Mouse (Mus musculus): Measurements from ENCODE around the gene E2f6. TPM values are rescaled to one million over a fixed set of nuclear protein-coding genes. Genes with fewer than 3 reads are reported as not detected.

The E2f6 gene
- total and polyA plus RNA-seq, 3 experiments = 35.4 to 67.0 TPM; not detected in 1

- no peak overlapping the region for H3K4me3 ChIP-seq (ENCODE audit: control insufficient read depth in 1 of 2, insufficient read depth in 1 of 2, low read depth in 2 of 2, low read length in 2 of 2)
- no peak for TF ChIP-seq MAFK (IDR thresholded peaks at IDR 0.05; ENCODE audit: borderline replicate concordance, low read depth, low read length)
- no peak for TF ChIP-seq MEF2A (IDR thresholded peaks at IDR 0.05; ENCODE audit: extremely low read depth, insufficient replicate concordance, low read depth, low read length, poor library complexity, severe bottlenecking)
- TF ChIP-seq UBTF (IDR thresholded peaks at IDR 0.05; ENCODE audit: borderline replicate concordance, insufficient read depth, low read depth, low read length) = no peak
- no peak for TF ChIP-seq CHD1 (IDR thresholded peaks at IDR 0.05; ENCODE audit: low read depth, low read length)
- TF ChIP-seq GABPA (IDR thresholded peaks at IDR 0.05; ENCODE audit: low read depth, low read length) = no peak
- TF ChIP-seq TAL1 (IDR thresholded peaks at IDR 0.05; ENCODE audit: low read length) = no peak
- no peak for TF ChIP-seq TCF12 (IDR thresholded peaks at IDR 0.05; ENCODE audit: low read depth, low read length)
- no peak for TF ChIP-seq ZC3H11A (IDR thresholded peaks at IDR 0.05; ENCODE audit: low read depth, low read length)
- no peak for TF ChIP-seq RCOR1 (IDR thresholded peaks at IDR 0.05; ENCODE audit: low read depth, low read length)
- TF ChIP-seq MXI1 (IDR thresholded peaks at IDR 0.05; ENCODE audit: low read depth, low read length) = no peak
- TF ChIP-seq GATA1 (IDR thresholded peaks at IDR 0.05; ENCODE audit: low read depth, low read length) = no peak
- no peak for TF ChIP-seq USF1 (IDR thresholded peaks at IDR 0.05; ENCODE audit: low read depth, low read length)
- no peak for TF ChIP-seq ZMIZ1 (IDR thresholded peaks at IDR 0.05; ENCODE audit: low read depth, low read length)
- TF ChIP-seq SIN3A (IDR thresholded peaks at IDR 0.05; ENCODE audit: low read length) = no peak
- TF ChIP-seq ZKSCAN1 (IDR thresholded peaks at IDR 0.05; ENCODE audit: low read depth, low read length) = no peak
- no peaks in the 10 kb centered on the region for H3K9me3 ChIP-seq (replicated peaks; ENCODE audit: insufficient read depth, low read length)
- H3K4me1 ChIP-seq (ENCODE audit: control insufficient read depth in 1 of 2, insufficient read depth in 2 of 2, low read length in 2 of 2) = no peaks in the 10 kb centered on the region
- H3K9ac ChIP-seq (ENCODE audit: control insufficient read depth, low read depth, low read length, poor library complexity, severe bottlenecking) = no peak overlapping the region
- H3K36me3 ChIP-seq (ENCODE audit: control insufficient read depth in 1 of 2, insufficient read depth in 2 of 2, low read length in 2 of 2) = no peaks in the 10 kb centered on the region
- H3K79me2 ChIP-seq (ENCODE audit: control insufficient read depth, insufficient read depth, low read length, poor library complexity) = no peaks in the 10 kb centered on the region
- no peak overlapping the region for H3K27ac ChIP-seq (ENCODE audit: control insufficient read depth, low read depth, low read length)
- H3K27me3 ChIP-seq (ENCODE audit: control insufficient read depth in 1 of 2, insufficient read depth in 2 of 2, low read length in 2 of 2) = no peaks in the 10 kb centered on the region; a peak in 2 of 4 replicates
- DNase-seq (ENCODE audit: low read depth, low spot score) = no peak
Measured at GRCm38 (mm10) chr12:16884534-16884933, 73.8 kb downstream of the E2f6 start.

- no peak for TF ChIP-seq E2F4 (IDR thresholded peaks at IDR 0.05; ENCODE audit: borderline replicate concordance, low read depth, low read length)
- TF ChIP-seq MXI1 (IDR thresholded peaks at IDR 0.05; ENCODE audit: low read depth, low read length) = no peak
- TF ChIP-seq BHLHE40 (IDR thresholded peaks at IDR 0.05; ENCODE audit: borderline replicate concordance, low read depth, low read length) = no peak
- TF ChIP-seq EP300 (IDR thresholded peaks at IDR 0.05; ENCODE audit: low read depth in 1 of 2, low read length in 2 of 2) = no peak
- no peak for TF ChIP-seq MYC (IDR thresholded peaks at IDR 0.05; ENCODE audit: low read depth, low read length)
- TF ChIP-seq ELF1 (IDR thresholded peaks at IDR 0.05; ENCODE audit: low read depth, low read length) = no peak
- TF ChIP-seq SMC3 (IDR thresholded peaks at IDR 0.05; ENCODE audit: low read depth, low read length) = no peak
- TF ChIP-seq USF2 (IDR thresholded peaks at IDR 0.05; ENCODE audit: borderline replicate concordance in 1 of 2, insufficient read depth in 1 of 2, low read depth in 1 of 2, low read length in 2 of 2) = no peak
- no peak for TF ChIP-seq NRF1 (IDR thresholded peaks at IDR 0.05; ENCODE audit: insufficient read depth, low read depth, low read length, poor library complexity, severe bottlenecking)
- TF ChIP-seq MYB (IDR thresholded peaks at IDR 0.05; ENCODE audit: low read depth, low read length) = no peak
- TF ChIP-seq CHD2 (IDR thresholded peaks at IDR 0.05; ENCODE audit: low read length) = no peak
- no peak for TF ChIP-seq GABPA (IDR thresholded peaks at IDR 0.05; ENCODE audit: low read depth, low read length)
- TF ChIP-seq JUND (IDR thresholded peaks at IDR 0.05; ENCODE audit: low read depth, low read length) = no peak
- Histone ChIP-seq H3K36me3 (ENCODE audit: control insufficient read depth in 1 of 2, insufficient read depth in 2 of 2, low read length in 2 of 2) (peaks cover 0 to 3% of the 10 kb centered on the region in 2 experiments; a peak in 1 of 4 replicates), H3K27ac (ENCODE audit: control insufficient read depth, low read depth, low read length) (no peak overlapping the region), H3K9me3 (replicated peaks; ENCODE audit: insufficient read depth, low read length) (no peaks in the 10 kb centered on the region), H3K4me3 (ENCODE audit: control insufficient read depth in 1 of 2, insufficient read depth in 1 of 2, low read depth in 2 of 2, low read length in 2 of 2) (no peak overlapping the region), H3K79me2 (ENCODE audit: control insufficient read depth, insufficient read depth, low read length, poor library complexity) (no peaks in the 10 kb centered on the region), H3K27me3 (ENCODE audit: control insufficient read depth in 1 of 2, insufficient read depth in 2 of 2, low read length in 2 of 2) (no peaks in the 10 kb centered on the region; a peak in 3 of 4 replicates), H3K4me1 (ENCODE audit: control insufficient read depth in 1 of 2, insufficient read depth in 2 of 2, low read length in 2 of 2) (peaks cover 0 to 3% of the 10 kb centered on the region in 2 experiments; a peak in 1 of 4 replicates), H3K9ac (ENCODE audit: control insufficient read depth, low read depth, low read length, poor library complexity, severe bottlenecking) (no peak overlapping the region)
- no peak for DNase-seq (ENCODE audit: low read depth, low spot score)
Measured at GRCm38 (mm10) chr12:16886354-16886753, 75.6 kb downstream of the E2f6 start.
